Mouse (Mus musculus) erythroblast, embryonic 14.5 days (primary cell): ENCODE results near the gene Erlec1.

Source experiments
- GATA1 ChIP-seq: IDR thresholded peaks from 2 replicates; pipeline ENCODE4 v1.6.1; 2012; ENCODE audit warnings: low read length, inconsistent platforms, mixed read lengths
- TAL1 ChIP-seq: IDR thresholded peaks from 3 replicates; pipeline ENCODE4 v1.6.1; 2012; ENCODE audit warnings: low read length, inconsistent platforms, mixed read lengths

- TF ChIP-seq GATA1 (no peak), TAL1 (no peak)
These were observed 42.5 kb upstream of the Erlec1 start for GRCm38 (mm10) chr11:30996670-30997069.
